Mouse (Mus musculus): ENCODE data around the gene Klk1b27.

GRCm38 (mm10) chr7:44077703-44078102, 25.6 kb downstream of the Klk1b27 start:
- no peak for TF ChIP-seq GATA1 (IDR thresholded peaks at IDR 0.05; ENCODE audit: low read length)
- TF ChIP-seq TAL1 (IDR thresholded peaks at IDR 0.05; ENCODE audit: low read length), result no peak

Measured in erythroblast, embryonic 14.5 days (primary cell).